Mouse (Mus musculus) Patski (cell line): ENCODE measurements around the gene Mfsd5. TPM values are rescaled to one million over a fixed set of nuclear protein-coding genes. Genes with fewer than 3 reads are reported as not detected.

Experiments used
- ATAC-seq: fragments of 100-300 bp; one replicate; pipeline ENCODE4 v1.8.0; 2021
- CTCF ChIA-PET: fragments of 350-600 bp; sonication (Branson Sonifier 250); formaldehyde crosslinking; loops from one replicate; lab custom pipeline; 2022; ENCODE audit warnings: inconsistent platforms; lab: Charles Lee
- POLR2A ChIA-PET: fragments of 350-600 bp; sonication (Branson Sonifier 250); formaldehyde crosslinking; loops from one replicate; lab custom pipeline; 2022; ENCODE audit warnings: antibody characterized with exemption, inconsistent platforms; lab: Charles Lee
- DNase-seq: peaks from one replicate; pipeline ENCODE4 v3.0.0-alpha.2; 2011; ENCODE audit warnings: low read depth, low spot score
- H3K27me3 ChIP-seq: fragments of 371-371 bp; one replicate; pipeline ENCODE4 v1.5.1; 2021
- CTCF ChIP-seq: fragments of 100-300 bp; IDR thresholded peaks from one replicate; pipeline ENCODE4 v1.5.1; 2021
- in situ Hi-C: fragments of 300-500 bp; cut with MboI; formaldehyde crosslinking; loops from 3 replicates; pipeline ENCODE4 v1.11.1; 2018; ENCODE audit warnings: low pct_unique_long_range_greater_than_20kb, mixed read lengths
- polyA plus RNA-seq: library from polyadenylated mRNA; unstranded; gene quantifications from one replicate; pipeline ENCODE4 v1.2.3, GENCODE M21; 2021

Mfsd5 gene
- polyA plus RNA-seq, 1 experiment from 2014 or later = 47.4 TPM

- ATAC-seq (no peak), DNase-seq (no peak)
- ChIA-PET CTCF (interaction anchor here (1.2 to 2.7 kb wide), 2 partner anchors 40 to 41 kb away, joined by 3 to 8 read pairs; no protein-coding TSS in a partner anchor), POLR2A (interaction anchor here (0.6 to 1.6 kb wide), 6 partner anchors 14 to 238 kb away, joined by 3 to 6 read pairs (median 4); partner anchors contain the start of gene Tarbp2)
- in situ Hi-C loops = no loop called here
- TF ChIP-seq CTCF = no peak
- no peaks in the 10 kb centered on the region for H3K27me3 ChIP-seq
These were observed 698 bp downstream of the Mfsd5 start for GRCm38 (mm10) chr15:102279783-102280520.

GRCm38 (mm10) chr15:102280623-102281022 is 1.4 kb downstream of the Mfsd5 start:
- no peaks in the 10 kb centered on the region for H3K27me3 ChIP-seq
- in situ Hi-C loops = no loop called here
- POLR2A ChIA-PET = interaction anchor here (0.6 kb wide), 2 partner anchors 20 to 35 kb away, joined by 3 to 4 read pairs; no protein-coding TSS in a partner anchor
- no peak for TF ChIP-seq CTCF
- no peak for ATAC-seq
- DNase-seq = no peak
- CTCF ChIA-PET = interaction anchor here (1.2 kb wide), 1 partner anchor 41 kb away, joined by 3 read pairs; no protein-coding TSS in a partner anchor

GRCm38 (mm10) chr15:102282463-102283292 is 3.4 kb downstream of the Mfsd5 start:
- H3K27me3 ChIP-seq = no peaks in the 10 kb centered on the region
- no peak for TF ChIP-seq CTCF
- DNase-seq (no peak), ATAC-seq (no peak)
- POLR2A ChIA-PET = no interaction called here
- CTCF ChIA-PET = interaction anchor here (1.2 kb wide), 1 partner anchor 95 kb away, joined by 3 read pairs; no protein-coding TSS in a partner anchor
- in situ Hi-C loops = no loop called here

GRCm38 (mm10) chr15:102283648-102284047 is 4.4 kb downstream of the Mfsd5 start:
- ChIA-PET POLR2A (interaction anchor here (0.9 kb wide), 1 partner anchor 43 kb away, joined by 4 read pairs; the partner anchor contains the start of gene Pfdn5), CTCF (interaction anchor here (1.2 kb wide), 1 partner anchor 94 kb away, joined by 3 read pairs; no protein-coding TSS in a partner anchor)
- no peaks in the 10 kb centered on the region for H3K27me3 ChIP-seq
- DNase-seq = no peak
- no peak for ATAC-seq
- in situ Hi-C loops = no loop called here
- no peak for TF ChIP-seq CTCF

- CTCF ChIA-PET = no interaction called here
- POLR2A ChIA-PET = no interaction called here
- no peak for DNase-seq
- in situ Hi-C loops = no loop called here
- TF ChIP-seq CTCF = peak; percentile 74
- no peaks in the 10 kb centered on the region for H3K27me3 ChIP-seq
- ATAC-seq = no peak
These were observed 8.1 kb downstream of the Mfsd5 start for GRCm38 (mm10) chr15:102287395-102287794.

GRCm38 (mm10) chr15:102295633-102296367 is 16.5 kb downstream of the Mfsd5 start, which contains the start of gene Espl1:
Gene Espl1, plus strand, starts transcription at chr15:102296266.
- ChIA-PET CTCF (no interaction called here), POLR2A (interaction anchor here (0.6 to 1.6 kb wide), 2 partner anchors 17 to 26 kb away, joined by 3 read pairs; no protein-coding TSS in a partner anchor)
- no peaks in the 10 kb centered on the region for H3K27me3 ChIP-seq
- TF ChIP-seq CTCF = no peak
- in situ Hi-C loops = no loop called here
- ATAC-seq (peak; percentile 67), DNase-seq (peak; percentile 48)

GRCm38 (mm10) chr15:102296368-102297006 is 17.2 kb downstream of the Mfsd5 start:
- no peaks in the 10 kb centered on the region for H3K27me3 ChIP-seq
- ATAC-seq (no peak), DNase-seq (no peak)
- CTCF ChIA-PET = interaction anchor here (3.1 kb wide), 1 partner anchor 19 kb away, joined by 9 read pairs; no protein-coding TSS in a partner anchor
- no peak for TF ChIP-seq CTCF
- POLR2A ChIA-PET = interaction anchor here (0.6 kb wide), 1 partner anchor 25 kb away, joined by 3 read pairs; no protein-coding TSS in a partner anchor
- in situ Hi-C loops = no loop called here

- no peak for TF ChIP-seq CTCF
- DNase-seq (no peak), ATAC-seq (no peak)
- POLR2A ChIA-PET = no interaction called here
- in situ Hi-C loops = no loop called here
- CTCF ChIA-PET = interaction anchor here (2.1 kb wide), 1 partner anchor 13 kb away, joined by 7 read pairs; no protein-coding TSS in a partner anchor
- no peaks in the 10 kb centered on the region for H3K27me3 ChIP-seq
These were observed 23.3 kb downstream of the Mfsd5 start for GRCm38 (mm10) chr15:102302542-102302941.

- in situ Hi-C loops = no loop called here
- POLR2A ChIA-PET = no interaction called here
- CTCF ChIA-PET = interaction anchor here (1.2 kb wide), 1 partner anchor 12 kb away, joined by 3 read pairs; no protein-coding TSS in a partner anchor
- DNase-seq (no peak), ATAC-seq (no peak)
- no peak for TF ChIP-seq CTCF
- no peaks in the 10 kb centered on the region for H3K27me3 ChIP-seq
These were observed 29.5 kb downstream of the Mfsd5 start for GRCm38 (mm10) chr15:102308717-102309116.
